Mouse (Mus musculus) adrenal gland, adult (tissue): ENCODE data around the gene Anapc15.
A peak's percentile ranks its signal among the peaks of the same experiment; 100 is the strongest.

Source experiments
- DNase-seq, 2 experiments: peaks; one replicate each; pipeline ENCODE4 v3.0.0; 2022 to 2023; ENCODE audit warnings: low spot score in 1 of 2; ENCODE audit not compliant: inconsistent age in 2 of 2

Anapc15 gene

DNA sequence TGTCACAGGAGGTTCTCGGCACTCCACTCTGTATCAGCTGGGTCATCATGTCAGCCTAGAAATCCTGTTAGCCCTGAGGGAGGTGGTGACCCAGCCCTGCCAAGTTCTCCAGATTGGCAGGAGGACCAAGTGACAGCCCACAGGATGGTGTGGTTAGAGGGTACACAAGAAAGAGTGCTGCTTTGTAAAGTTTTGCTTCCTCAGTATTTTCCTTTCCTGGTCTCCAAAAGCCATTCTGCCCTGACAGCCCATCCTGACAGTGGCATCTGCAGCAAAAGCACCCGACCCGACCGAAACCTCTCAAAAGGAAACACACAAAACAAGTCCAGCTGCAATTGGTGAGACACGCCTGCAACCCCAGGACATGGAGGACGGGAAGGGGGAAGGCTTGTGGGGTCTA lies 19.3 kb upstream of the Anapc15 start:
- no peak for DNase-seq

DNA sequence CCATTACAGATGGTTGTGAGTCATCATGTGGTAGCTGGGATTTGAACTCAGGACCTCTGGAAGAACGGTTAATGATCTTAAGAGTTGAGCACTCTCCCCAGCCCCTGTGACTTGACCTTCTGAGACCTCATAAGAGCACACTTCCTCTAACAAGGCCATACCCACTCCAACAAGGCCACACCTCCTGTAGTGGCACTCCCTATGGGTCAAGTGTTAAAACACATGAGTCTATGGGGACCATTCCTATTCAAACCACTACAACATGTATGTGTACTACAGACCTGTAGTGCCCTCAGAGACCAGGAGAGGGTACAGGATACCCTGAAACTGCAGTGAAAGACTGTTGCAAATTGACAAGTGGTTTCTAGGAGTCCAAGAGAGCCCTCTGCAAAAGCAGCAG lies 15.6 kb upstream of the Anapc15 start:
- DNase-seq: no peak

DNA sequence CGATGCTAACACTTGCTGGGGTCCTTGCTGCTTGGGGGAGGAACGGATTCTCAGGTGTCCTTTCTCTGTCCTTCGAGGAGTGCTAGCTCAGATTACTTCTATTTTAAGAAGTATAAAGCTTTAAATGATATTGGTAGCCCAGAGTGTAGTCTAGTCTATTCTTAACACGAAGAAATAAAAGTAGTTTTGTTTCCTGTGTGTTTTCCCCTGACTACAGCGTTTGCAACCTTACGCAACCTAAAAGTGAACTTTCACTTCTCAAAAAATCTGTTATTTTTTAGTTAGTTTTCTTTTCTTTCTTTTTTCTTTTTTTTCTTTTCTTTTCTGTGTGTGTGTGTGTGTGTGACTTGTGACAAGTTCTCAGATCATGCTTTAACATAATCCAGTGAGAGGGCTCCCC lies 11.8 kb upstream of the Anapc15 start:
- no peak for DNase-seq

DNA sequence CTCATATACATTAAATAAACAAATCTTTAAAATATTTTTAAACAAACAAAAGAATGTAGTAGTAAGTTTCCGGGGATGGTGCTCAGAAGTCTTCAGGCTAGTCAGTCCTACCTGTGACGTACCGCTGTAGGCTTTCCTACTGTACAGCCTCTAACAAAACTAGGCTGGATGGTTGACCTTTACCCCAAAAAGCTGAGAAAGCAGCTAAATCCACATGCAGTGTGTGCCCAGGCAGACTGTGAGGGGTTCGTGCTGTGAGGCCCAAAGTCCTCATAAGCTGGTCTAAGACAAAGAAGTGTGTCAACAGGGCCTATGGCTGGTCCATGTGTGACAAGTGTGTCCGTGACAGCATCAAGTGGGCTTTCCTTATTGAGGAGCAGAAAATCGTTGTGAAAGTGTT lies 10.7 kb upstream of the Anapc15 start:
- no peak for DNase-seq

DNA sequence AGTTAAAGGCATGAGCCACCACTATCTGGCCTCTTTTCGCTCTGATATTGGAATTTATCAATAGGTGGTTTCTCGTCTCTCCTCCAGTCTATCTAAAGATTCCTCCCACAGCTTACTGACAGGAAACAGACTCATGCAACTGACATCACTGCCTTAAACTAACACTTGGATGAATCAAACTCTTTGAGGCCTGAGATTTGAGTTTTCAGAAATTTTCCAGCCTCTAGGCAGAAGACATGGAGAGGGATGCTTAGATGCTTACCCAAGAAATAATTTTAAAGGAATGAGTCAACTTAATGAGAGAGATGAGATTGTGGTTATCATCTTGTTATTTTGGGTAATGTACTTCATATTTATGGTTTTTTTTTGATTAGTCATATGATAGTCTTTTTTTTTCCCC lies 9.7 kb upstream of the Anapc15 start:
- no peak for DNase-seq

DNA sequence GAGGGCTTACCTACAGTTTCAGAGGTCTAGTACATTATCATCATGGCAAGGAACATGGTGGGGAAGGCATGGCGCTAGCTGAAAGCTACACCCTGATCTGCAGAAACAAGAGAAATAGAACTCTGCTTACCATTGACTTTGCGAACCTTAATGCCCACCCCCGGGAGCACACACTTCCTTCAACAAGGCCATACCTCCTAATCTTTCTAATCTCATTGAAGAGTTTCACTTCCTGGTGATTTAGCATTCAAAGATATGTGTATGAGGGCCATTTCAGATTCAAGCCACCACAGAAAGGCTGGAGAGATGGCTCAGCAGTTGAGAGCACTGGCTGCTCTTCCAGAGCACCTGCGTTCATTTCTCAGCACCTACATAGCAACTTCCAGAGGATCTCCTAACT lies 6.4 kb upstream of the Anapc15 start, which contains the start of gene Folr2:
Gene Folr2, minus strand, starts transcription at position 101 of the 400 bp plus-strand sequence.
- DNase-seq: no peak

DNA sequence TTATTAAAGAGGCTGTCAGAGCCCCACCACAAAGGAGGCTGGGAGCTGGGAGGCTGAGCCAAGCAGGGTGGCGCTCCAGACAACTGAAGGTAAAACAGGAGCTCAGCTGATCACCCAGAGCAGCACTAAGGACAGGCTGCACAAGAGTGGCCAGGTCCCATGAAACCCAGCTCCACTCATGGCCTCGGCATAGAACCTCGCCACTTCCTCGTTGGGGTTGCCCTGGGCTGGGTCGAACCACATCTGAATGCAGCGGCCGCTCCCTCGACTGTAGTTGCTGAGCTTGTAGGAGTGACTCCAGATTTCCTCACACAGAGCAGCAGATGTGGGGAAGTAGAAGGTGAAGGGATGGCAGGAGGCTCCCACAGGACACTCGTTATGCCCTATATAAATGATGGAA lies 5.2 kb upstream of the Anapc15 start:
- DNase-seq: no peak

DNA sequence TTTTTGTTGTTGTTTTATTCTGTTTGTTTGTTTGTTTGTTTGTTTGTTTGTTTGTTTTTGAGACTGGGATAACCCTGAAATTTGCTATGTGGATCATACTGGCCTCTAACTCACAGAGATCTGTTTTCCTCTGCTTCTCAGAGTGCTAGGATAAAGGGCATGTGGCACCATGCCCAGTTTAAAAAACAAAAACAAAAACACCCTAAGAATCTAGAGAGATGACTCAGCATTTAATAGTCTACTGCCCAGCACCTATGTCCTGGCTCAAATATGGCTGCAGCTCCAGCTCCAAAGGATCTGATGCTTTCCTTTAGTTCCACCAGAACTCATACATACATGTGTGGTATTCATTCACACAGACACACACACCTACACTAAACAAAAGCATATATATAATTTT lies 2.5 kb upstream of the Anapc15 start:
- DNase-seq: no peak

DNA sequence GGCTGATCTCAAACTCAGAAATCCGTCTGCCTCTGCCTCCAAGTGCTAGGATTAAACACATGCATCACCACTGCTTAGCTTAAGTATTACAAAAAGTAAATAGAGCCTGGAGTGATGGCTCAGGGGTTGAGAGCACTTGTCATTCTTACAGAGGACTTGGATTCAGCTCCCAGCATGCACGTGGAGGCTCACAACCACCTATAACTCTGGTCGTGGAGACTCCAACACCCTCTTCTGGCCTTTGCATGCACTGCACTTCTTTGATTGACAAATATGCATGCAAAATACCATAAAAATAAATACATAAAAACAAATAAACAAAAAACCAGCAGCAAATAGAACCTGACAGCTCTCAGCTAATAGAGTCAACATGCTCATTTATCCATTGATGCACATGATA lies 1.2 kb upstream of the Anapc15 start:
- no peak for DNase-seq

DNA sequence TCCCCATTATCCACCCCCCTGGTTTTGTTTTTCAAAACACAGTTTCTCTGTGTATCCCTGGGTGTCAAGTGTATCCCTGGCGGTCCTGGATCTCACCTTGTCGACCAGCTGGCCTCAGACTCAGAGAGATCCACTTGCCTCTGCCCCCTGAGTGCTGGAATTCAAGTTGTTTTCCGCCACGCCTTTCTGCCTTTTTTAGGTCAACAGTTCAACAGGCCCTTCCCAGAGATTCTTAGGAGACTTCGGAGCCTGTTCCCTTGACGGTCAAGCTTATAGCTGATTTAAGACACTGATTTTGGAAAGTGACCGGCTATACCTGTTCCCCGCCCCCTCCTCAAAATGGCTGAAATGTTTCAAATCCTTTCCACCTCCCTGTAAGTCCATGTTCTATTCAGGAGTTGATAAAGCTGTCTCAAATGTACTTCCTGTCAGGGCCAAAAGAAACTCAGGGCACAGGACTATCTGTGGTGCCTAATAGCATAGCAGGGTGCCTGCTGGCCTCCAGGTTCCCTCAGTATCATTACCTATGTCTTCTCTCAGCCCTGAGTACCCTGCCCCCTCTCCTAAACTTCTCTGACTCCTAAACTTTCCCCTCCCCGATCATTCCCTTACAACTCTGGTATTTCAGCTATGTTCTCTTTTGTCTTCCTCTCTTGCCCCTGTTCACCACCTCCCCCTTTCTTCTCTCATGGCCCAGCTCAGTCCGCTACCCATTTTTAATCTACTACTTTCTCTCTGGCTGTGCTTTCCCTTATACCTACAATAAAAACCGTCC lies 3.2 kb downstream of the Anapc15 start:
- DNase-seq: no peak

DNA sequence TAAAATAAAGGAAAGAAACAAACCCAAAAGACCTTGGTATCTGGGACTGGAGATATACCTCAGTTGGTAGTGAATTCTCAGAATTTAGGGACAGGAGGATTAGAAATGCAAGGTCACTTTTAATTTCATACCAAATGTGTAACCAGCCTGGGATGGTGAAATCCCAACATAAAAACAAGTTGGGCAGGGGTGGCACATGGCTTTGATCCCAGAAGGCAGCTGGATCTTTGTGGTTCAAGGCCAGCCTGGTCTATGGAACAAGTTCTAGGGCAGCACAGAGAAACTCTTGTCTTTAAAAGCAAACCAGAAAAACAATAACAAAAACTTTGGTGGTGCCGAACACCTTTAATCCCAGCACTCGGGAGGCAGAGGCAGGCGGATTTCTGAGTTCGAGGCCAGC lies 4.0 kb downstream of the Anapc15 start:
- peak in 1 of 2 experiments; percentile 60 for DNase-seq

DNA sequence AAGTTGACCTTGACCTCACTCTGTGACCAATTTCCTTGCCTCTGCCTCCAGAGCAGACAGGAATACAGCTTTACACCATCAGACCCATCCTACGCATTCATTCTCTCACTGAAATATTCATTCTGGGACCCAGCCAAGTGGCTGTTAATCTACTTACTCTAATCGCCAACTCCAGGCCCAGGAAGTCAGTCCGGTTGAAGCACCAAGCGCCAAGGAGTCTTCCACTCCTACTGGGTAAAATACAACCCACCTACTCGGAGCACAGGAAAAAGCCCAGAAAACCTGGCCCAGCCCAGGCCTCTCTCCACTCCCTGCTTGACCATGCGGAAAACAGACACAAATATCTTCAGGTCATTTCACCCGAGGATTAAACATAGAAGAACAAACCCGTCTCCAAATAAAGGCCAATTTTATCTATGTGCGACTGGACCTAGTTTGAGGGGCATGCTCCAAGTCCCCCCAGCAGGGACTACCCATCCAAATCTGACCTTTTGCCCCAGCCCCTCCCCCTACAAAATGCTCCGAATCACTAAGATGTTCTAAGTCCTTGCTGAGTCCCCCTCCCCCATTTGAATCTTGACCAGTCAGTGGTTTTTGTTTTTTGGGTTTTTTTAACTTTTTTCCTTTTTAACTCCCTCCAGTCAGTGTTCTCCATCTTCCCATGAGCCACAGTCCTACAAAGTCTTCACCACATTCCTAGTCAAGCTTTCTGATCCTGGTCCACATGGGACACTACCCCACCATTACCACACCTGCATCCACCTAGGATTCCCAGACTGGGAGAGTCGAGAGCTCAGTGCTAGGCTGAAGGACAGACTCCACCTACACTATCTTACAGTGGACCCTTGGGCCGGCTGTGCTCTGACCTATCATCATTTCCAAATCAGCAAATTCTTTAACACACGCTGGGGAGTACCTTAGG lies 5.0 kb downstream of the Anapc15 start:
- no peak for DNase-seq

DNA sequence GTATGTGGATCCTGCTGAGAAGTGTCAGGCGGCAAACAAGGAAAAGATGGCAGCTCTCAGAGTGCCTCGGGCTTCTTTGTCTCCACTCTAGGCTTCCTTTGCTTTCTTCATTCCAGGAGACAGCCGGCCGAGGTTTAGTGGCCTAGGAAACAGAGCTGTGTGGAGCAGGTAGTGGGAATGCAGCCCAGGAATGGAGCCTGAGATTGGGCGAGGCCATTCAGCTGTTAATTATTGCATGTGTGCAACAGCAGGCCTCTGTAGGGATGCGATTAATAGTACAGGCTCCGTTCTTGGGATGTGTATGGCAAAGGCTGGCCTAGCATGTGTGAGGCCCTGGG lies 5.6 kb downstream of the Anapc15 start:
- DNase-seq: no peak

DNA sequence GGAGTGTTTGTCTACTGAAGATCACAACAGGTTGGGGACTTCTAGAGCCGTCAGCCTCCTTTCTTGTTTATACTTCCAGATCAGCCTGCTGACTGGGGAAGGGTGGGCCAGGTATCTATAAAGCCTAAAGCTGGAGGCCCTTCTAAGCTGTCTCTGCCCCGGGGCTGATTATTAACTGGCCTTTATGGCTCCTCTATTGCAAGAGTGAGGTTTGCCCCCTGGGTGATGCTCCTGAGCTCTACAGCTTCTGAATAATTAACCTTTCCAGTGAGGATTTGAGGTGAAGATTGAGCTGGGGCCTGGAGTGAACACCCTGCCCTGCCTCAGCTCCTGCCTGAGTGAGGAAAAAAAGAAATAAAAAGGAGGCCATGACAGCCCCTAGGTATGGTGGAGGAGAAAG lies 7.1 kb downstream of the Anapc15 start, which contains the start of gene Folr1:
Gene Folr1, minus strand, starts transcription at position 160 of the 400 bp plus-strand sequence.
- DNase-seq: no peak

DNA sequence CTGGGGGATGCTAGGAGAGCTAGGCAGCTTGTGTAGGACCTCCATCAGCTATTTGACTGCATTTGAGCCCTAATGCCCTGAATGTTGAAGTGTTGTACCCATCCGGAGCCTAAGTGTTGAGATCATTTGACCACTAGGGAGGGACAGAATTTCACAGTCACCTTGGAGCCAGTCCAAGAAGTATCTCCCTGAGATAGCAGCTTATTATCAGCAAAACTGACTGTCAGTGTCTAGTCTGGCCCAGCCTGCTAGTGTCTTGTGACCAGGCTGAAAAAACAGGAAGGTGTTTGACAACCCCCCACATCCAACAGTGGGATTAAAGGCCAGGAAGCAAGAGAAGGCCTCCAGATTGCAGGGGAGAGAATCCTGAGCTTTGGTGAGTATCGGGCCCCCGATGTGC lies 7.8 kb downstream of the Anapc15 start:
- peak; percentile 31 to 75 for DNase-seq

DNA sequence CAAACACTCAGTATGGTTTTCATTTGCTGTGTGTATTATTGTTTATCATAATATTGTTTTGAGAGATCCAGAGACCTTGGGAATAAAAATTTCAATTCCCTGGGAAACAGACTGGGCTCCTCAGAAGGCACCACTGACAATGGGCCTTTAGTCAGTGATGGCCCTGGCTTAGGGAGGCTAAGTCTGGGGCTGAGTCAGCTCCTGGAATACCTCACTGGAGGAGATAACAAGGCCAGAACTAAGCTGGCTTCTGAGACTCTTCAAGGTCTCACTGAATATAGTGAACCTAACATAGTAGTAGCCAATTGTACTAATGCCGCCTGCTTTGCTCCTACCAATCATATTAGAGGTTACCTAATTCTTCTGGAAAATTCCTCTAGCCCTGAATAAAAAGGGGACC lies 12.5 kb downstream of the Anapc15 start:
- peak; percentile 62 to 78 for DNase-seq

DNA sequence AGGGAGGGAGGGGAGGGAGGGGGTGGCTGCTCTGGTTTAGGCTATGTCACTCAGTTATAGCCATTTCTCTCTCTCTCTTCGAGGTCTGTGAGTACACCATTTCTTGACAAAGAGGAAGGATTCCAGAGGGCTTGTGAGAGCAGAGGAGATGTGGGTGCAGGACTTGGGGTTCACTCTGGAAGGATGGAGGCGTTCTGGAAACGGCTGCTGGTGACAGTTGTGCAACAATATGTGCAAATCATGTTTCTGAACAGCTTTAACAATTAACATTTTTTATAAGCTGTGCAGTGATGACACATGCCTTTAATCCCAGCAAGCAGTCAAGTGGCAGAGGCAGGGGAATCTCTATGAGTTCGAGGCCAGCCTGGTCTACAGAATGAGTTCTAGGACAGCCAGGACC lies 17.3 kb downstream of the Anapc15 start:
- DNase-seq: no peak

DNA sequence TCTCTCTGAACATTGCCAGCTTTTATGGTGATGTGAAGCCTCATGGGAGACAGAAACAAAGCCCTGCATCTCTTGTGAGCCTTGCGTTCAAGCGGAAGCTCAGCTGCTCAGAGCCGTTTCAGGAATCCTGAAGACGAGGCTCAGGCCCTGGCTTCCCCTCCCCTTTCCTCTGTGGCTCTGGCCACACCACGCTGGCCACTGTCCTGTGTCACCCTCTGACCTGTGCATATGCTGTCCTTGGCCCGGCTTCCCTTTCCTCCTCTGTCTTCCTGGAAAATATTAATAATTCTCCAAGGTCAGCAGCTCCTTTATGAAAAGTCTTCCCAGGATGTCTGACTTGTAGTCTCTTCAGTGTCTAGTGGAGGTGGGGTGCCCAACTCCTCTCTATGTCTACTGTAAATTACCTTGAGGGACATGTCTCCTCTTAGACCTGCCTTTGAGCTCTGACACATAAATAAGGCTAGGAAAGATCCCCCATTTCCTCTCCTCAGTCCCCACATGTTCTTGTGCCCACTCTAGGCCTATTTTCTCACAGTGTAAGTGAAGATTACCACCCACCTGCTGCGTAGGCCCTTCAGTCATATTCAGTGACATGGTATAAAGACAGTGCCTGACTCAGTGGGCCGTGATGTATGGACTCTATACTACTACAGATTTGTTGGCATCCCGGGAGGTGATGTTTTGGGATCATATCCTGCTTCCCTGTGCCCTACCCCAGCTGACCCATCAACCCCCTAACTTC lies 19.1 kb downstream of the Anapc15 start:
- peak in 1 of 2 experiments; percentile 66 for DNase-seq

DNA sequence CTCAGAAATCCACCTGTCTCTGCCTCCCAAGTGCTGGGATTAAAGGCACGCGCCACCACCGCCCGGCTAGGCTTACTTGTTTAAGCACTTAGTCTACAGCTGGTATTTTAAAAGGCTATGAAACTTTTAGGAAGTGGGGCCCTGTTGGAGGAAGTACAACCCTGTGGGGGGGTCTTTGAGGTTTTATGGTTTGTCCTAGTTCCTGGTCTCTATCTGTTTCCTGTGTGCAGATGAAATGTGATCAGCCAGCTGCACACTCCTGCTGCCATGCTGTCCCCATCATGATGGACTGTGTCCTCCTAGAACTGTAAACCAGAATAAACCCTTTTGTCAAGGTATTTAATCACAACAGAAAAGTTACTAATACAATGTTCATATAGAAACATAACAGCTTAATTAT lies 20.6 kb downstream of the Anapc15 start:
- DNase-seq: no peak

DNA sequence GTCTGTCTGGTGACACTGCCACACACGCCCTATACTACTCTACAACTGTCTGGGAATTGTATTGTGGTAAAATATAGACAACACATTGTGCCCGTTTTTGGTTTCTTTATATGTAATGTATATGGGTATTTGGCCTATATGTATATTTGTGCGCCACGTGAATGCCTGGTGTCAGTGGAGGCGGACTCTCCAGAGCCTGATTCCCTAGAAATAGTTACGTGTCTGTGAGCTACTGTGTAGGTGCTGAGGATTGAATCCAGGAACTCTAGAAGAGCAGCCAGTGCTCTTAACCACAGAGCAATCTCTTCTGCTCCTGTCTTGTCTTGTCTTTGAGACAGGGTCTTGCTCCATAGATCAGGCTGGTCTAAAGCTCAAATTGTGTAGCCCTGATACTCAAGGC lies 22.8 kb downstream of the Anapc15 start:
- DNase-seq: no peak

DNA sequence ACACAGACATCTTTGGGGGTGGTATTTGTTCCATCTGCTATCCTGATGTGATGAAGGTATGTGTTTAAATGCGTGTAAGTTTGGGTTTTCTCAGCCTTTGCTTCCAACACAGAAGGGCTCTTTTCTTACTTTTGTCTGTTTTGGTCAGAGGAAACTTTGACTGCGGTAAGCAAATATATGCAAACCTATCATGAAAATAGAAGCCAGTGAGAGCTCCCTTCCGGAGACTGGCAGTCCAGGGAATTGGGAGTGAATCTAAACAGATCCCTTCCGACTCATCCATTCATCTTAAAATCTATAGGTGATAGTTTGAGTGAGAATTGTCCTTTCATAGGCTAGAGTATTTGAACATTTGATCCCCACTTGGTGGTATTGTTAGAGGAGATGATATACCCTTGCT lies 24.9 kb downstream of the Anapc15 start:
- DNase-seq: no peak

DNA sequence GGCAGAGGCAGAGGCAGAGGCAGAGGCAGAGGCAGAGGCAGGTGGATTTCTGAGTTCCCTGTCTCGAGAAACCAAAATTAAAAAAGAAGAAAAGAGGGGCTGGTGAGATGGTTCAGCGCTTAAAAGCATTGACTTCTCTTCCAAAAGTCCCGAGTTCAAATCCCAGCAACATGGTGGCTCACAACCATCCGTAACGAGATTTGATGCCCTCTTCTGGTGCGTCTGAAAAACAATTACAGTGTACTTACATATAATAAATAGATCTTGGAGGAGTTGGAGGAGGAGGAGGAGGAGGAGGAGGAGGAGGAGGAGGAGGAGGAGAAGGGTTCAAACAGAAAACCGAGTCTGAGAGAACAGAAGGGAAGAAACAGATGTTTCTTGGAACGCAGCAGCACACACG lies 32.2 kb downstream of the Anapc15 start:
- no peak for DNase-seq
